Mouse (Mus musculus) B cell, adult 2 months (primary cell): ENCODE measurements around the gene Psenen.

ENCODE experiments used
- DNase-seq, 2 experiments: peaks; one replicate each; pipeline ENCODE4 v3.0.0; 2022

The Psenen gene

DNA sequence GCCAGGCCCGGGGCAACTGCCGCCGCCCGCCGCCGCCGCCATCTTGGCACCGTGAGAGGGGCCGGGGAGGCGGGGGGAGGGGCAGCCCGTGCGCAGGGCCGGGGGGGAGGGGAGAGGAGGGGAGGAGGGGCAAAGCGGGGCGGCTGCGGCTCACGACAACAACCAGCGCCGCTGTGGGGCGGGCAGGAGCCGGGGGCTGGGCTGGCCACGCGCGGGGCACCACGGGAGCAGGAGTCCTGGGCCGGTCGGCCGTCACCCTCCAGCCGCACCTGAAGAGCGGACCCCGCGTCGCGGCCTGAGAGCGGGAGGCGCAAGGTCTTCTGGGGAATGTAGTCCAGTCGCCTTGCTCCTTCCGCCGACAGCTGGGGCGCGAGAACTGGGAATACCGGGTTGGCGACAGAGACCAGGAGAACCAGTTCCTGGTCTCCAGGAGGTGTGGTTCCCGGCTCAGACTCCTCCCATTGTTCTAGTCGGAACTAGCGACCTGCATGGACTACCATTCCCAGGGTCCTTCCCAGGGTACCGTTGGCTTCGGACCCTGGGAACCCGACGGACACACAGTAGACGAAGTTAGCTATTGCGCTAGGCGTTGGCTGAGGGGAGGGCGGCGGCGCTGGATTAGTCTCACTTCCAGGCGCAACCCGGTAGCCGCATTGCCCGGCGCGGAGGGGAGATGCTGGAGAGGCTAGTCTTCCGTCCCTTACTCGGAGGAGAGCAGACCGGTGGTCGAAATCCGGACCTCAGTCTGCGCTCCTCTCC is 25.4 kb upstream of the Psenen start, which contains the start of gene Kmt2b:
TSS of gene Kmt2b (minus strand) at position 51 of the 759 bp plus-strand sequence.
- DNase-seq: peak; percentile 90

DNA sequence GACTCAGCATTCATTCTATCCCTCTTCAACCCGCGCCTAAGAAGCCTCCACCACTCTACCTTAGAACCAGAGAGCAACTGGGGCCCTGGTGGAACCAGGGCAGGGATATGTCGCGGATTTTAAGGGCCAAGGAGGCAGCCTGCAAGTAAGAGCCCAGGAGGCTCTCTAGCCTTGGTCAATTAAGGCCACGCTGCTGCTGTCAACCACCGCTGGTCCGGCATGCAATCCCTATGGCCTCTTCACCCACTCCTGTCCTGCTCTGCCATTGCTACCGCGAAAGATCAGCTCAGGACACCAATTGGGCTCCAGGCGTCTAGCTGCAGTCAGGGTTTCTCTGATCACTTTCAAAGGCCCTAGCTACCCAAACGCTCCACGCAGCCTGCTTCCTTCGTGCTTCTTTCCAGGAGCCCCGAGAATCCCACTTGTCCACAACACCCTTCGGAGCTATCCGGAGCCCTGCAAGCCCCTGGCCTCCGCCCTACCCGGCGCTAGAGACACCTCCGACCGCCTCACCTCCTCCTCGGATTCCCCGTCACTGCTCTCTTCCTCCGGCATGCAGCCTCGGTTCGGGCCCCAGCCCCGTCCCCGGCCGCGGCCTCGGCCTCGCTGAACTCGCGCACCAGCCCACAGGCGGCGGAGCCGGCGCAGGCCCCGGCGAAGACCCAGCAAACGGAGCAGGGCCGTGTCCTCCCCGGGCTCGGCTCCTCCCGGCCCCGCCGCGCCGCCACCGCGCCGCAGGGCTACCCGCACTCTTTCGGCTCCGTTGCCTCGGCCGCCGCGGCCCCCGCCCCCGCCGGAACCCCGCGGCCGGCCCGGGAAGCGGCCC is 24.6 kb upstream of the Psenen start:
- peak; percentile 60 to 61 for DNase-seq

DNA sequence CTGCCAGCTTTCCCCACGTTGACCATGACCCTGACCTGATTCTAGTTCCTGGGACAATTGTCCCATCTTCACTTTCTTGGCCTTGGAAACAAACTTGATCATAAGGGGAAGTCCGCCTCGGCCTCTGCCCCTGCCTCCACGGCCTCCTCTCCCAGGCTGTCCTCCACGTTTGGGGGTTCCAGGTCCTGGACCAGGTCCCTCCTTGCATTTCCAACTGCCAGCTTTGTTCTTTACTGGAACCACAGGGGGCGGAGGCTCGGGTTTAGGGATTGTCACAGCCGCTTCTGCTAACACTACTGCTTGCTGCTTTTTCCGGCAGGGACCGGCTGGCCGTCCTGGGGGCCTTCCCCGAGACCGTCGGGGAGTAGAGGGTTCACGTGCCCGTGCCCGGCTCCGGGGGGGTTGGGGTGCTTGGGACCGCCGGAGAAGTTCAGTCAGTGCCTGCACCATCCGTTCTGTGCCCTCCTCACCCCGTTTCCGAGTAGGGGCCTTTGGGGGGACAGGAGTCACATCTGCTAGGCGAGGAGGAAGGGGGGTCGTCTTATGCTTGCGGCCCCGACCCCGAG is 23.1 kb upstream of the Psenen start:
- DNase-seq: no peak

DNA sequence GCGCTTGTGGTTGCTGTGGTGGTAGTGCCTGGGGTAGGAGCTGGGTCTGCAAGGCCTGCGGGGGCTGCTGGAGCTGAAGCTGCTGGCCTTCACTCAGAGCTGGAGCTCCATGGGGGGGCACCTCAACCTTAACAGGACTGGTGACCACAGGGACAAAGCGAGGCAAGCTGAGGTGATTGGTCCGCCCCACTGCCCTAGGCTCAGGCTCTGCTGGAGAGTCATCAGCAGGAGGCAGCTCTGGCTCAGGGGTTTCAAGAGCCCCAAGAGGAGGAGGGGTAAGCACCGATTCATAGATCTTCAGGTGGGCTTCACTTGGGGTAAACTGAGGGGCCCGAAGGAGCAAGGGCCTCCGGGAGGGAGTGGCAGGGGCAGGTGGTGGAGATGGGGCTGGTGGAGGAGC is 21.7 kb upstream of the Psenen start:
- no peak for DNase-seq

DNA sequence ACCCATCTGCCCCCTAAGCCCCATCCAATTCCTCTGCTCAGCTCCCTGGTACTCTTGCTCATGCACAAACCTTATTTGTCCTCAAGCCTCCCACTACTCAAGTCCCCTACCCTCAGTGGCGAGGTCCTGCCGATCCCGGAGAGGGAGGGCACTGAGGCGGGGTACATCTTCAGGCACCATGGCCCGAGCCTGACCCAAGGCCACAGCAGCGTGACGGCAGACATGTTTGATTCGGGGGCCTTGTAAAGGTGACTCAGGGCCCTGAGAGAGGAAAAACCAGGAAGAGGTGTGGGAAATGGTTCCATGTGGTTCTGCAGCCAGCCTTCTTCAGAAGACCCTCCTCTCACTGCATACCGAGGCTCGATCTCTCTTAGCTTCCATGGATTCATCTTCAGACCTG is 20.9 kb upstream of the Psenen start:
- no peak for DNase-seq

DNA sequence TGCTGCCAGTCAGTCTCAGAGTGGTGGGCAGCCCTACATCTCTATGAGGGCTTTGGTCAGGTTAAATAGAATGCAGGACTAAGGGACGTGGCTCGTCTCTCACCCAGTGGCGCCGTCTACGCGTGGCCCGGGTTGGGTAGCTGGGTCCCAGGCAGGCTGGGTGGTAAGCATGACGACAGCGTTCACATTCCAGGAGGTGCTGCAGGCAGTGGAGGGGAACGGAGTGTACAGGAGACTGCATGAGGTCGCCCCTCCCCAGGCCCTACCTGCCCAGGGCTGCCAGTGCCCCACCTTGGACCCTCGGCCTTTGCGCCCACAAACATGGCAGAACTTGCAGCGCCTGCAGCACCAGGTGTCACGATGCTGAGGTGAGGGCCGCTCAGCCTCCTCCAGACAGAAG is 18.1 kb upstream of the Psenen start:
- no peak for DNase-seq

DNA sequence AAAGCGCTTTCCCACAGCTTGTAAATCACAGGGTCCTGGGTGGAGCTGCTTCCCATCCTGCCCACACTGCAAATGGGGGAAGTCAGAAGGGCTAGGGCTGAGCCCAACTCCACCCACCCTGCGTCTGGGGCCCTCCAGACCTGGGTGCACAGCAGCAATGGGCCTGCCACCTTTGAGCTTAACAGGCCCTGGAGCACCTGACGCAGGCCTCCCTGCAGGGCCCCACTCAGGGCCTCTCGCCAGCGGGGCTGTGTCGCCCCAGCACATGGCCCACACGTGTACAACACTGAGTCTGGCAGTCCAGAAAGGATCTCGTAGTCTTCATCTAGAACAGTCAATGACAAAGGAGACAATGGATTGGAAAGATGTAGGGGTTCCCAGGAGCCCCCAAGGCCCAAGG is 16.5 kb upstream of the Psenen start:
- no peak for DNase-seq

DNA sequence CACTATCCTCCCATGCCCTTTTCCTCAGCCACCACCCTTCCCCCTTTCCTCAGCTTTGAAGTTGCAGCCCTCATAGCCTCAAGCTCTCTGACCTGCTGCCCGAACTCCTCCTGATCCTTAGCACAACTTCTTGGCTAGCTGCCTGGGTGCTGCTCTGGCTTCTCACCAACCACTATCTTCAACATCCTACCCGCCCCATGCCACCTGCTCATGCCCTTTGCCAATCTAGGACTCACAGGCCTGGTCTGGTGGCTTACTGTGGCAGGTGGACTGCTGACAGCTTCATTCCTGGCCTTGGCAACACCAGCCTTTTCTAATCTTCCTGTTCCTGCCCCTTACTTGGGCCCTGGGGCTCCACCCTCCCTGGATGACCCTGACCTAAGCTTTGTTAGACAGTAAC is 9.5 kb upstream of the Psenen start:
- no peak for DNase-seq

DNA sequence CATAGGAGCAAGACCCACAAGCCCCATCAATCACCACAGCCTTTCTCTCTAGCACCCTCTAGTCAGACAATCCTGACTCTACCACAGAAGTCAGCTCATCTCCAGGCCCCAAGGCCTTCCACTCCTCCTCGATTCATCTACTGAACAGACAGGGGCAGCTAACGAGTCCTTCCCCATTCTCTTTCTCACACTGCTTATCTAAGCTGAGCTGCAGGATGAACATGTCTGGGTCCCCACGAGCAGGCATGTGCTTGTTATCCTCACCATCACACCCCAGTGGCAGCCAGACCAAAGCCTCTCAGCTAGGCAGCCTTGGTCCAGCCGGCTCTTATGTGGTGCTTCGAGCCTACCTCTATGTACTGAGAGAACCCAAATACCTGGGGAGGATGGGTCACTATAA is 9.0 kb upstream of the Psenen start:
- no peak for DNase-seq

DNA sequence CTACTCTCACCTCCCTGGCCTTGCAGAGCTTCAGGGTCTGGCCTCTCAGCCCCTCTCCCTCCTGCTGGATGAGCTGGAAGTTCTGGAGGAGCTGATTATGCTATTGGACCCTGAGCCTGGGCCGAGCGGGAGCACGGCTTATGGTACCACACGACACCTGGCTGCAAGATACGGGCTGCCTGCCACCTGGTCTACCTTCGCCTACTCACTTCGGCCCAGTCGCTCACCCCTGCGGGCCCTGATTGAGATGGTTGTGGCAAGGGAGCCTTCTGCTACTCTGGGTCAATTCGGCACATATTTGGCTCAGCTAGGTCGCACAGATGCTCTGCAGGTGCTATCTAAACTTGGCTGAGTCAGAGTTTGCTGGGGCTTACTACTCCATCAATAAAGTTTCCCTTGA is 4.1 kb upstream of the Psenen start:
- DNase-seq: no peak

DNA sequence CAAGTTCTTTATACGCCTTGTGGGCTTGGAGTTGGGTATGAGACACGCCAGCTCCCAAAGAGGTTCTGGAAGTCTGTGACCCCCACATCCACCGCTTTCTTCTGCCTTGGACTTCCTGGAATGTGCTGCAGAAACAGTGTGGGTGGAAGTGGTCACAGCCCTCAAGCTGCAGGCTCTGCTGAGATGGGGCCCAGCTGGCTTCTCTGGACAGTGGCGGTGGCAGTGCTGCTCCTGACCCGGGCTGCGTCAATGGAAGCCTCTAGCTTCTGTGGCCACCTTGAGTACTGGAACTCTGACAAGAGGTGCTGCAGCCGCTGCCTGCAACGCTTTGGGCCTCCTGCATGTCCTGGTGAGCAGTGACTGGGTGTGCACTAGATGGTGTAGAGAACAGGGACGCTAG is 2.6 kb upstream of the Psenen start:
- DNase-seq: no peak

DNA sequence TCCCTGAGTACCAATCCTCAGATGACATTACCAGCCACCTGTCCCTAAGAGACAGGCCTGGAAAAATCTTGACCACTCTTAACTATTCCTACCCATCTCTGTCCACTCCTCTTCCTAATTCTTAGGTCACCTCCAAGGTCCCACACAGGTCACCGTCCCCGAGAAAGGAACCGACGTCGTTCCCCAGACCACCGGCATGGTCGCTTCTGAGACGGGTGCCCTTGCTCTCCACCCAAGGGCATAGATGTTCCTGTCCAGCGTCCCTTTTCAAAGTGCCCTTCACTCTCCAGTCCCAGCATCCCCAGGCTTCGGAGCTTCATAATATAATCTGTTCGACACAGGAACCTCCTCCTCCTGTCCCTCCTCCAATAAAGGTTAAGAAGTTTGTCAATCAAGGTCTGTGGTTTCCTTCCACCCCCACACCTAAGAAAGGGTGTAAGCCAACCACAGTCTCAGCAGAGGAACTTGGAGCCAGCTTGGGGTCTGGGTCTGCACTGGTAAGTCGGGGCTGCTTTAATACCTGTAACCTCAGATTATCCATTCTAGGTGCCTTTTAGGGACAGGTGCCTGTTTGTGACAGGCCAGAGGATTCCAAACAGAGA is 1.6 kb upstream of the Psenen start, which contains the start of gene Igflr1:
TSS of gene Igflr1 (plus strand) at position 458 of the 602 bp plus-strand sequence.
- DNase-seq: no peak

DNA sequence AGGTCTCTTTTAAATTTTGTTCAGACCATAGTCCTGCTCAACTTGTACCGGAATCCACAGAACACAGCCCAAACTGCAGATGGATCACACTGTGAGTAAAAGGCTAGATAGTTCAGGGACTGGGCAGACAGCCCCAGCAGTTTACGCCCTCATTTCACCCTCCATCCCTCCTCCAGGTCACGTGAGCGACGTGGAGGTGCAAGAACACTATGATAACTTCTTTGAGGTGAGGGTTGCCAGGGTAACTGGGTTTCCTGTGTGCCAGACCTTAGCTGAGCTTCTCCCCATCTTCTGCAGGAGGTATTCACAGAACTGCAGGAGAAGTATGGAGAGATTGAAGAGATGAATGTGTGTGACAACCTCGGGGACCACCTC is 466 bp upstream of the Psenen start:
- no peak for DNase-seq

DNA sequence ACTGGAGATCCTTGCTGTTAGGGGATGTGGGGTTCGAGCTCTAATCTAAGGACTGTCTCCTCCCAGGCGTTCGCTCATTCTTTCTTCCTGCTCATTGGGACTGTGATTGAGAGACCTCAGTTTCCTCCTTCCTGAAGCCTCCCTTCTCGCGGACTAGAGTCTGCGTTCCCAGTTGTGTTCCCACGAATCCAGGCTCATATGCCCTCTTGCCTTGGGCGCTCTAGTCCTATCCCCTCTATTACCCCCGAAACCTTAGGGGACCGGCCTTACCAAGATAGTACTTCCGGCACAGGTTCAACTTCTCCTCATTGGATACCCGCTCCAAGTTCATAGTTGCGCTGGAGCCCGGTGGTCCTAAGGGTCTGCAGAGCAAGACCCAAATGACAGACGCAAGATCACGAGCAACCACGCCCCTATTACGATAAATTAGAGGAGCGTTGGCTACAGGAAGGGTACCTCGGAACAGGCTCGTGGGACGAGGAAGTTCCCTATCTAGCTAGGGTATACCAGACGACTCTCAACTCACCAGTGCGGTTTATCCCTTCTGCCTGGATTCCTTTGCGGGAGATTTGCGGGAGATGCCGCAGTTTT is 806 bp downstream of the Psenen start:
- DNase-seq: no peak

DNA sequence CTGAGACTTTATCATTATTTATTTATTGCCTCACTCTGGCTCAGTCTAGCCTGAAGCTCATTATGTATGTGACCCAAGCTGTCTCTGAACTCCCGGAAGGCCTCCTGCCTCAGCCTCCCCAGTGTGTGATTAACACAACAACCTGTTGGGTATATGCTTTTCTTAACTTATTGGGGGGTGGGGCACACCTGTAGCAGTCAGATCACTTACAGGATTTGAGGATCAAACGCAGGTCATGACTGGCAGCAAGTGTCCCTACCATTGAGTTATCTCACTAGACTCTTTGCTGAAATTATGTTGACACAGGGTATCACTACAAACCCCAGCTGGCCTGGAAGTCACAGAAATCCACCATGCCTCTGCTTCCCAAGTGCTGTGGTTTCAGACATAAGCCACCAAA is 3.1 kb downstream of the Psenen start:
- DNase-seq: no peak

DNA sequence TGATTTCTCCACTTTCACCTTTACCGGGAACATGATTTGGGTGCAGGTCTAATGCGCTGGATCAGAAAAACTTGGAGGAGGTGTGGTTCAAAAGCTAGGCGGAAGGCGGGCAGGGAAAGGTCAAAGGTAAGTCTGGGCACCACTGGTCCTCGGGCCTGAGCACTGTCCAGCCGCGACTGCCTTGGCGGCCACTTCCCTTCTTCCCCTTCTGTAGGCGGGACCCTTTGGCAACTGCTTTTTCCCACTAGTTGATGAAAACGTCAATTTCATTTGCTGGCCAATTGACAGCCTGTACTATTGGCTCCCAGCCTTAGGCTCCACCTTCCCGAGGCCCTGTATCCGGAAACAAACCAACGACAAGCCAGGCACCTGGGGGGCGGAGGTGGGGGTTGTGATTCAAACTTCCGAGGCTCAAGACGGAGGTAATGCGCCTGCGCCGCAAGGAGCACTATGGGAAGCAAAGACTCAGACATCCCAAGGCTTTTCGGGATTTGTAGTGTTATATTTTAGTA is 3.9 kb downstream of the Psenen start, which contains the start of gene Lin37:
TSS of gene Lin37 (minus strand) at position 396 of the 512 bp plus-strand sequence.
- peak; percentile 86 to 90 for DNase-seq

DNA sequence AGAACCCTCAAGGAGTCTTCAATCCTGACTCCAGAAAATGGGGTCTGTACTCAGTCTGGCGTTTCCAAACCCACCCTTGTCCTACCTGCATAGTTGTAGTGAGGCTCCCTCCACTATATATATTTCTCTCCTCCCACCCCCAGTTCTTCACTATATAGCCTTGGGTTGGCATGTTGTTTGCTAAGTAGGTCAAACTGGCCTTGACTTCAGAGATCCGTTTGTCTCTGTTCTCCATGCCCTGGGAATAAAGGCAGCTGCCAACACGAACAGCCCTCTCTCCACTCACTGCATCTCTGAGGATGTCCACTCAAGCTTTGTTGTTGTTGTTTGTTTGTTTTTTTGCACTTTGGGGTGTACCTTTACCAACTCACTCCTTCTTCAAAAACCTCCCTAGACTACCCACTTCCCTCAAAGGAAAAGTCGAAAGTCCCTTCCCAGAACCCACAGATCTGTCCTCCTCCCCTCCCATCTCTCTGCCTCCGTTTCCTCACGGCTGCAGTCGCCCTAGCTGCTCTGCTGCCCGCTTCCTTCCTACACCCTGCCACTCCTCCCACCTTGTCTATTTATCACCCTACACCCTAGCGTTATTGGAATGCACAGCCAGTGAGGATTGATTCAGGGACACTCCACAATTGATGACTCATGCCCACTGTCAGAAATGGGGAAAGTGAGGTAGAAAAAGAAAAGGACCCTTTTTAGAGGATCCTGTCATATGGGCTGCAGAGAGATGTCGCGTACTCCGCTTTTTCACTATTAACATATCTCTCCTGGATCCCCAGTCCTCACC is 4.6 kb downstream of the Psenen start:
- DNase-seq: no peak

DNA sequence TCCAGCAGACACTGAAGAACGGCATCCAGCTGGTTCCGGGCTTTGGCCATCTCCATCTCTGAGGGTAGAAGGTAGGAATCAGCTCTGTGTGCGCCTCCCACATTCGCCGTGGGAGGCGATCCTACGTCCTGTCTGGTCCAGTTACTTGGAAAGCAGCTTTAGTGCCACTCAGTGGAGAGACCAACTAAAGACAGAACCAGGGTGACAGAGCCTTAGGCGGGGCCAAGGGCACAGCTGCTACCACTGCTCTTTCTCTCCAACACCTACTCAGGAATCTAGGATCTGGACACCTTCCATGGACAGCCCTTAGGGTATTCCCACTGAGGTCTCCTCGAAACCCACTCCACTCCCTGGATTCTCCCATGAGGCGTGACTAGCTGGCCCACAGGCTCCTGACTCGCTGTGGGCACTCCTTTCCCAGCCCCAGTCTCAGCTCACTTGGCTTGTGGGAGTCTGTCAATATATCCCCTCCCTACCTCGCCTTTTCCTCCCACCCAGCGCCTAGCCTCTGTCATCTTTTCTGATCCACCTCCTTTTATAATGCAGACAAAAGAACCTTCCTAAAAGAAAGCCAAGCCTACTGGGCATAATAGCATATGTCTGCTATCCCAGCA is 5.4 kb downstream of the Psenen start:
- no peak for DNase-seq

DNA sequence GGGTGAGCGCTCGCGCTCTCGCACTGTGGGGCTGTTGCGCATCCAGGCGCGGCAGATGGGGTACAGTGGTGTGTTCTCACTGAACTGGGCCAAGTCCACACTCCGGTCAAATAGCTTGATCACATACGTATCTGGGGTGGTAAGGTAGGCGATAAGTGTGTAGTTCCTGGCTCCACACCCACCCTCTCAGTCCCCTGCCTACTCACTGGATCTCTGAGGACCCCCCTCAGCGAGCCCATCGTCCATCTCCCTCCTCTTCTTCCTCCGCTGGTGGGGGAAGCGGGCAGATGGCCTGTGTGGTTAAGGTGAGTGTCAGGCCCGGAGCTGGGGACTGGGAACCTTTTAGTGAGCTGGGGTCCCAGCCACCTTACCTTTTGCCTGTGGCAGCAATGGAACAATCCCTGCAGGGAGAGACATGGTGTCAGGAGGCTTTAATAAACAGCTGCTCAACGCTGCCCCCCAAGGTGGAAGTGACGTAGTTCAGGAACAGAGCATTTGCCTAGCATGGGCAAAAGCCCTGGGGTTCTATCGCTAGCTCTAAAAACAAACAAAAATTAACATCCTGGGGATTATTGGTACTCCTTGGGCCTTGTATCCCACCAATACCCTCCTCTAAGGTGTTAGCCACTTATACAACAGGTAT is 6.4 kb downstream of the Psenen start:
- DNase-seq: peak; percentile 54 to 59

DNA sequence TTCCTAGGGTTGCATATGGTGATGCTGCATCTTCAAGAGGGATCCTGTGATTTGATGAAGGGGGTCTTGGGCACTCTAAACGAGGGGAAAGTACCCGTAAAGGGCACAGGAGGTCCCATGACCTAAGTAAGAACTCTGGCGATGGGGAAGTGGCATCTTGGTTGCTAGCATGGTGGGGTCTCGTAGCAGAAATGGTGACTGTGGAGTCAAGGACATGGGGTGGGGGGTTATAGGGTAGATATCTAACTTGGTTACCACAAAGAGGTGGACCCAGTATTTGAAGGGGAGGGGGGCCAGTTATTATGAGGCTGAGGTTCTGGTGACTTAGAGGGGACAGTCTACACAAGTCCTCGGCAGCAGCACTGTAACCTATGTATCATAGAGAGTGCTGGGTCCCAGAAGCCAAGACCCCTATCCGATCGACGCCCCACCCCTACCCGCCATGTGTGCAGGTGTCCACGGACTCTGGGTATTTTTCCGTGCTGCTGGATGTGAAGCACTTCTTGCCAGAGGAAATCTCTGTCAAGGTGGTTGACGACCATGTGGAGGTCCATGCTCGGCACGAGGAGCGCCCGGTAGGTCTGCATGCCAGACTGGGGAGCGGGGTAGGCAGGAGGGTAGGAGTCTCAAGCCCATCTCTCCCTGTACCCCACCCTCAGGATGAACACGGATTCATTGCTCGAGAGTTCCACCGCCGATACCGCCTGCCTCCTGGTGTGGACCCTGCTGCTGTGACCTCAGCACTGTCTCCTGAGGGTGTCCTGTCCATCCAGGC is 9.4 kb downstream of the Psenen start:
- no peak for DNase-seq
